Mouse (Mus musculus) heart, embryonic 10.5 days (tissue): Measurements from ENCODE around the gene Atxn2l. TPM values are rescaled to one million over a fixed set of nuclear protein-coding genes. Genes with fewer than 3 reads are reported as not detected.

Experiments
- polyA plus RNA-seq: library from polyadenylated mRNA; unstranded; fragments of >200 nt; fragmentation: Nextera tagmentation; extraction: Ambion mirVana; gene quantifications from 2 replicates; pipeline ENCODE4 v1.2.1, GENCODE M21; 2016

Gene Atxn2l
- polyA plus RNA-seq, 1 experiment from 2014 or later: 52.3 TPM

Other genes starting within 250 kb of the Atxn2l start
- gene Sbk1, start 230.8 kb downstream of the Atxn2l start, polyA plus RNA-seq: 16.3 and 33.5 TPM in 2 replicates
- 4.3 and 6.3 TPM in 2 replicates for gene Lat, start 133.9 kb downstream of the Atxn2l start, polyA plus RNA-seq
- gene Spns1, start 126.0 kb downstream of the Atxn2l start, polyA plus RNA-seq: 58.2 and 58.9 TPM in 2 replicates
- 1.5 and 1.6 TPM in 2 replicates for gene Nfatc2ip, start 106.7 kb downstream of the Atxn2l start, polyA plus RNA-seq
- gene Cd19, start 88.5 kb downstream of the Atxn2l start, polyA plus RNA-seq: not detected in 2 replicates
- 25.5 and 25.8 TPM in 2 replicates for gene Rabep2, start 74.7 kb downstream of the Atxn2l start, polyA plus RNA-seq
- gene Atp2a1, start 40.3 kb downstream of the Atxn2l start, polyA plus RNA-seq: 6.8 and 9.5 TPM in 2 replicates
- gene Sh2b1, start 28.0 kb downstream of the Atxn2l start, polyA plus RNA-seq: 46.3 and 47.1 TPM in 2 replicates
- 199 and 204 TPM in 2 replicates for gene Tufm, start 16.1 kb downstream of the Atxn2l start, polyA plus RNA-seq
- 155 and 179 TPM in 2 replicates for gene Eif3c, start 63.0 kb upstream of the Atxn2l start, polyA plus RNA-seq
- 0.18 and 0.23 TPM in 2 replicates for gene Apobr, start 81.5 kb upstream of the Atxn2l start, polyA plus RNA-seq
- 19.8 and 23.3 TPM in 2 replicates for gene Cln3, start 82.4 kb upstream of the Atxn2l start, polyA plus RNA-seq
- gene Il27, start 91.5 kb upstream of the Atxn2l start, polyA plus RNA-seq: not detected in 2 replicates
- gene Nupr1, start 127.4 kb upstream of the Atxn2l start, polyA plus RNA-seq: 0.75 and 1.2 TPM in 2 replicates
- 36.6 and 44.3 TPM in 2 replicates for gene Sgf29, start 145.9 kb upstream of the Atxn2l start, polyA plus RNA-seq
- 0.34 and 0.94 TPM in 2 replicates for gene Sult1a1, start 173.0 kb upstream of the Atxn2l start, polyA plus RNA-seq
- 135 and 159 TPM in 2 replicates for gene Bola2, start 192.0 kb upstream of the Atxn2l start, polyA plus RNA-seq
- gene Slx1b, start 192.3 kb upstream of the Atxn2l start, polyA plus RNA-seq: 6.9 and 8.8 TPM in 2 replicates
- gene Coro1a, start 204.3 kb upstream of the Atxn2l start, polyA plus RNA-seq: 10.0 and 21.7 TPM in 2 replicates